Mouse (Mus musculus) embryonic stem cell, embryonic (primary cell): ENCODE measurements around the gene Ppp1r2.

ENCODE experiments used
- CTCF ChIA-PET, 4 experiments: fragments of 300-600 bp in 2 of 4; fragments of 350-600 bp in 2 of 4; sonication (Branson Sonifier 250); formaldehyde crosslinking; loops; one replicate each; lab custom pipeline; 2022; ENCODE audit warnings: inconsistent platforms in 2 of 4; lab: Charles Lee
- POLR2A ChIA-PET, 4 experiments: fragments of 300-600 bp in 2 of 4; fragments of 350-600 bp in 2 of 4; sonication (Branson Sonifier 250); formaldehyde crosslinking; loops; one replicate each; lab custom pipeline; 2022; ENCODE audit warnings: antibody characterized with exemption in 4 of 4, inconsistent platforms in 1 of 4; lab: Charles Lee

Gene Ppp1r2

GRCm38 (mm10) chr16:31215271-31215670 is 59.8 kb downstream of the Ppp1r2 start:
- ChIA-PET POLR2A (interaction anchor here in 1 of 4 experiments (0.9 to 1.3 kb wide), 2 partner anchors 12 to 14 kb away, joined by 3 to 6 read pairs; partner anchors contain the start of gene Acap2), CTCF (no interaction called here)

- ChIA-PET POLR2A (no interaction called here), CTCF (interaction anchor here in 1 of 4 experiments (0.5 kb wide), 1 partner anchor 200 kb away, joined by 7 read pairs; no protein-coding TSS in a partner anchor)
Measured at GRCm38 (mm10) chr16:31213463-31213862, 61.6 kb downstream of the Ppp1r2 start.

GRCm38 (mm10) chr16:31211503-31211902 is 63.6 kb downstream of the Ppp1r2 start:
- ChIA-PET POLR2A (interaction anchor here in 2 of 4 experiments (0.6 to 0.8 kb wide), 2 partner anchors 82 to 174 kb away, joined by 3 read pairs; no protein-coding TSS in a partner anchor), CTCF (no interaction called here)

GRCm38 (mm10) chr16:31210453-31210852 is 64.6 kb downstream of the Ppp1r2 start:
- ChIA-PET POLR2A (interaction anchor here in 1 of 4 experiments (1.5 kb wide), 1 partner anchor 89 kb away, joined by 6 read pairs; no protein-coding TSS in a partner anchor), CTCF (no interaction called here)

GRCm38 (mm10) chr16:31209911-31210310 is 65.2 kb downstream of the Ppp1r2 start:
- ChIA-PET POLR2A (interaction anchor here in 3 of 4 experiments (0.7 to 1.6 kb wide), 3 partner anchors 10 to 90 kb away, joined by 3 to 6 read pairs (median 4); no protein-coding TSS in a partner anchor), CTCF (interaction anchor here in 1 of 4 experiments (1.1 kb wide), 1 partner anchor 10 kb away, joined by 3 read pairs; no protein-coding TSS in a partner anchor)

GRCm38 (mm10) chr16:31205726-31206125 is 69.4 kb downstream of the Ppp1r2 start:
- POLR2A ChIA-PET, result interaction anchor here in 3 of 4 experiments (0.6 to 1.4 kb wide), 5 partner anchors 14 to 137 kb away, joined by 3 to 4 read pairs (median 3); no protein-coding TSS in a partner anchor

GRCm38 (mm10) chr16:31205187-31205586 is 69.9 kb downstream of the Ppp1r2 start:
- ChIA-PET CTCF (no interaction called here), POLR2A (interaction anchor here in 3 of 4 experiments (0.6 to 1.4 kb wide), 5 partner anchors 14 to 138 kb away, joined by 3 to 4 read pairs (median 3); no protein-coding TSS in a partner anchor)

More at GRCm38 (mm10) chr16:31205726-31206125, 69.4 kb downstream of the Ppp1r2 start:
- CTCF ChIA-PET, result interaction anchor here in 1 of 4 experiments (0.6 kb wide), 1 partner anchor 143 kb away, joined by 3 read pairs; no protein-coding TSS in a partner anchor

- POLR2A ChIA-PET, result interaction anchor here in 1 of 4 experiments (1.4 kb wide), 1 partner anchor 11 kb away, joined by 3 read pairs; no protein-coding TSS in a partner anchor
- CTCF ChIA-PET, result interaction anchor here in 2 of 4 experiments (0.5 to 1.2 kb wide), 2 partner anchors 97 to 134 kb away, joined by 5 read pairs; no protein-coding TSS in a partner anchor
Measured at GRCm38 (mm10) chr16:31204216-31204615, 70.9 kb downstream of the Ppp1r2 start.

- ChIA-PET CTCF (interaction anchor here in 2 of 4 experiments (0.6 to 1.7 kb wide), 3 partner anchors 10 to 681 kb away, joined by 4 to 6 read pairs (median 5); no protein-coding TSS in a partner anchor), POLR2A (interaction anchor here in 3 of 4 experiments (0.8 to 2.5 kb wide), 36 partner anchors 10 to 507 kb away, joined by 3 to 11 read pairs (median 4); partner anchors contain the start of gene Xxylt1 (in 1 of the 3))
Measured at GRCm38 (mm10) chr16:31201704-31202103, 73.4 kb downstream of the Ppp1r2 start.
